Mouse (Mus musculus) stomach, postnatal 0 days (tissue): ENCODE results near the gene Ppm1m. TPM values are rescaled to one million over a fixed set of nuclear protein-coding genes. Genes with fewer than 3 reads are reported as not detected.

ENCODE experiments used
- ATAC-seq: fragments of 200-750 bp; cut with Nextera tagmentation; 2 replicates; pipeline ENCODE4 v1.8.0; 2017; ENCODE audit not compliant: low FRiP score, low TSS enrichment
- DNase-seq: peaks from one replicate; pipeline ENCODE4 v3.0.0-alpha.2; 2016; ENCODE audit warnings: low spot score
- H3K27ac ChIP-seq: fragments of 300-500 bp; sonication (generic); replicated peaks from 2 replicates; pipeline ENCODE4 v1.5.1; 2014; ENCODE audit warnings: mild to moderate bottlenecking, control low read depth
- H3K27me3 ChIP-seq: fragments of 300-500 bp; sonication (generic); 2 replicates; pipeline ENCODE4 v1.6.1; 2014; ENCODE audit warnings: low read length; ENCODE audit not compliant: control insufficient read depth, insufficient read depth
- H3K36me3 ChIP-seq: fragments of 300-500 bp; sonication (generic); 2 replicates; pipeline ENCODE4 v1.6.1; 2014; ENCODE audit warnings: low read length, mixed read lengths; ENCODE audit not compliant: control insufficient read depth, insufficient read depth
- H3K4me1 ChIP-seq: fragments of 300-500 bp; sonication (generic); replicated peaks from 2 replicates; pipeline ENCODE4 v1.6.1; 2014; ENCODE audit warnings: antibody characterized with exemption; ENCODE audit not compliant: control insufficient read depth, insufficient read depth
- H3K4me2 ChIP-seq: fragments of 300-500 bp; sonication (generic); replicated peaks from 2 replicates; pipeline ENCODE4 v1.6.1; 2014; ENCODE audit warnings: low read depth, mild to moderate bottlenecking, control low read depth, moderate library complexity
- H3K4me3 ChIP-seq: fragments of 300-500 bp; sonication (generic); 2 replicates; pipeline ENCODE4 v1.5.1; 2014; ENCODE audit warnings: low read depth, low read length, control low read depth
- H3K9ac ChIP-seq: fragments of 300-500 bp; sonication (generic); 2 replicates; pipeline ENCODE4 v1.6.1; 2014; ENCODE audit warnings: mild to moderate bottlenecking, low read length, control low read depth, mixed read lengths
- H3K9me3 ChIP-seq: fragments of 300-500 bp; sonication (generic); 2 replicates; pipeline ENCODE4 v1.6.1; 2016; ENCODE audit warnings: low read length; ENCODE audit not compliant: control insufficient read depth
- CTCF ChIP-seq: IDR thresholded peaks from 2 replicates; pipeline ENCODE4 v1.5.1; 2016; ENCODE audit warnings: antibody characterized with exemption, low read depth, mild to moderate bottlenecking, moderate library complexity
- EP300 ChIP-seq: optimal IDR thresholded peaks from 2 replicates; pipeline ENCODE3; 2016; ENCODE audit warnings: antibody characterized with exemption
- WGBS: fragments of 180-500 bp; shearing (Covaris S2); extraction: QIAGEN DNeasy Blood & Tissue Kit; methylation state at CpG from one replicate; pipeline ENCODE4 v1.1.7; 2014; 5-methylcytosine and 5-hydroxymethylcytosine counted together
- polyA plus RNA-seq: library from polyadenylated mRNA; unstranded; fragments of >200 nt; fragmentation: Nextera tagmentation; extraction: Ambion mirVana; gene quantifications from 2 replicates; pipeline ENCODE4 v1.2.1, GENCODE M21; 2015

Gene Ppm1m
- polyA plus RNA-seq = 15.2 and 16.5 TPM in 2 replicates

DNA sequence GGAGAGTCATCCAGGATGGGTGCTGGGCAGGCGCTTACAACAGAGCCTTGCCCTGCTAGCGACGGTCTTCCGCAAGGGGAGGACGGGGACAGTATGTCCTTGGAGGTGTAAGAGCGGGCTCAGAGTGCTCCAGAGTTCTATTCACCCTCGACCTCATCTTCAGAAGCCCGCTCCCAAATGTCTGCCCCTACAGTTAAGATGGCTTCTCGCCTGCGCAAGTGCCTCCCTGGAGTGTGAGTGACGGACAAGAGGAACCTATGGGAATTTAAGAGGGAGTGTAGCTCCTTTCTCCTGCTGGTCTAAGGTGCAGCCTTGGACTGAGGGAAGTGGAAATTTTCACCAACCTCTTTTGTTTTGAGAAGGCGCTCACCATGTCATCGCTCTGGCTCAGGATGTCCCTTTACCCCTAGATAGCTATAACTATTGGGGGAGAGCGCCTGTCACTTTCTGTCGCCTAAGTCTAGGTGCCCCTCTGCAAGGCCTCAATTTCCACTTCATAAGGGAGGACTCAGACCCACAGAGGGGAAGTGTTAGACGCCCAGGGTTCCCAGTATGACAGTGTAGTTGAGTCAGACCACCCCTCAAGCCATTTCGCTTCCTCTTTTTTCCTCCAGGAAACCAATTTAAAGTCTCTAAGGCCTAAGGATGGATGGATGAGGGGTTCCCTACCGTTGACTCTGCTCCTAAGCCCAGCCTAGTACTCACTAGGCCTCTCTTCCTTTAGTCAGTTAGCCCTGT is at the start of gene Ppm1m:
Gene Ppm1m (minus strand): TSS at position 212 of the 738 bp plus-strand sequence.
- no peak for TF ChIP-seq EP300
- TF ChIP-seq CTCF = no peak
- Histone ChIP-seq H3K4me1 (0 out of 2 replicates have a peak, but pooled peaks cover 5% of the 10 kb centered on the region), H3K9me3 (no peaks in the 10 kb centered on the region), H3K4me2 (peak within 1 kb of the TSS; percentile 64), H3K9ac (peak within 1 kb of the TSS; percentile 72), H3K27me3 (no peaks in the 10 kb centered on the region), H3K27ac (peak within 1 kb of the TSS; percentile 69), H3K4me3 (peak within 1 kb of the TSS; percentile 64), H3K36me3 (no peaks in the 10 kb centered on the region)
- no peak for DNase-seq
- ATAC-seq = no peak
- WGBS = 54% methylated on average over 18 of the region's 18 CpGs

DNA sequence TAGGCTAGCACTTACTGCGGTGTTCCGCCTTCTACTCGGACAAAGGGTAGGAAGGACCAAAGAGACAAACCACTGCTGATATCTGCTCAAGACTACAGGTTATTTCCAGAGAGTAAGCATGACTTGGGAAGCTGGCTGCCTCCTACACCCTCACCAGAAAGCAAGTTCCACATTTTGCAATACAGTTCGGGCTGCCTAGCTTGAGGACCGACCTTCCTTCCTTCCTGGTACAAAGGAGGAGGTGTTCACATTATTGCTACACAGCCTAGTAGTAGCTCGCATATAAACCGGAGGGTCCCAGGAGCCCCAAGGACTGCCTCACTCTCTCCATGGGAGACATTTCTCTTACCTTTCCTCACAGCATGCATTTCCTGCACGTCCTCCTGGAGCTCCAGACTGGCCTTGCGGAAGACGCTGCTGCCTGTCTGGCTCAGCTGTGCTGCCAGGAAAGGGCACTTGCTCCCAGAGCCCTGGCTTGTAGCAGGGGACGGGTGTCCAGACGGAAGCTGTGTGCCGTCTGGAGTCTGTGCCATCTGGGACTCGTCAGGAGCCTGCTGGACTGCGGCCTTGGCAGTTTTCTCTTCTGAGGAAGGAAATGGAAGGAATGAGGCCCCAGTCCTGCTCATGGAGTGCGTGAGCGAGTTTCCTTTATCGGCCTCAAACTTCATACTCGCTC is 43.4 kb upstream of the Ppm1m start:
- 55% methylated on average over 19 of the region's 19 CpGs for WGBS
- H3K27ac ChIP-seq = peak overlapping the region; percentile 20; the same call in 1 of the 2 replicates
- H3K4me1 ChIP-seq = peaks cover 7% of the 10 kb centered on the region
- H3K4me3 ChIP-seq = no peak overlapping the region
- no peak for DNase-seq
- 0 out of 2 replicates have a peak overlapping the region, but pooled peaks have one; percentile 8 for H3K4me2 ChIP-seq
- no peaks in the 10 kb centered on the region for H3K27me3 ChIP-seq
- ATAC-seq = peak; percentile 13; the same call in 1 of the 2 replicates
- H3K36me3 ChIP-seq = peaks cover 31% of the 10 kb centered on the region
- no peak overlapping the region for H3K9ac ChIP-seq
- no peak for TF ChIP-seq CTCF
- TF ChIP-seq EP300 = no peak
- no peaks in the 10 kb centered on the region for H3K9me3 ChIP-seq

DNA sequence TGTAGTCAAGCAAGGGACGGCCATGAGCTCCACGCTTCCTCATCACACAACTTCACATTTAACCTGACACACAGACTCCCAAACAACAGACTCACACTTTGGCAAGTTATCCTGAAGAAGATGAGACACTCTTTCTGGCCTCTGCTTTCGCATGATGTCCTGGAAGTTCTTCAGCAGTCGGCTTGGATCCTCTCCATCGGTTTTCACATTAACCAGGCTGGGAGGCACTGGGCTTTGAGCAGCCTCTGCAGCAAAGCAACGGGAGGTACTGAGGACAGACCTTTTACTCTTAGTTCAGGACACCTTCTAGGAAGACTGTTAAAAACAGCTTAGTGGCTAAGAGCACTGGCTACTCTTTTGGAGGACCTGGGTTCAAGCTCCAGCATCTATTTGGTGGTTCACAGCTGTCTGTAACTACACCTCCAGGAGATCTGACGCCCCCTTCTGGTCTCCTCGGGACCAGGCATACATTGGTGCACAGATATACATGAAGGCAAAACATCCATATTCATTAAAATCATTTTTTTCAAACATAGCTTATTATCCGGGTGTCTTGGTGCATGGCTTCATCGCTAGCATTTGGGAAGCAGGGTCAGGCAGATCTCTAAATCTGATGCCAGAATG is 42.1 kb upstream of the Ppm1m start:
- DNase-seq = no peak
- Histone ChIP-seq H3K4me3 (no peak overlapping the region), H3K27me3 (no peaks in the 10 kb centered on the region), H3K36me3 (peaks cover 38% of the 10 kb centered on the region), H3K27ac (no peak overlapping the region), H3K9ac (no peak overlapping the region), H3K4me1 (peaks cover 5% of the 10 kb centered on the region), H3K4me2 (no peak overlapping the region), H3K9me3 (no peaks in the 10 kb centered on the region)
- 81% methylated on average over 10 of the region's 10 CpGs for WGBS
- TF ChIP-seq EP300 (no peak), CTCF (peak; percentile 13; the same call in 1 of the 2 replicates)
- ATAC-seq = no peak

DNA sequence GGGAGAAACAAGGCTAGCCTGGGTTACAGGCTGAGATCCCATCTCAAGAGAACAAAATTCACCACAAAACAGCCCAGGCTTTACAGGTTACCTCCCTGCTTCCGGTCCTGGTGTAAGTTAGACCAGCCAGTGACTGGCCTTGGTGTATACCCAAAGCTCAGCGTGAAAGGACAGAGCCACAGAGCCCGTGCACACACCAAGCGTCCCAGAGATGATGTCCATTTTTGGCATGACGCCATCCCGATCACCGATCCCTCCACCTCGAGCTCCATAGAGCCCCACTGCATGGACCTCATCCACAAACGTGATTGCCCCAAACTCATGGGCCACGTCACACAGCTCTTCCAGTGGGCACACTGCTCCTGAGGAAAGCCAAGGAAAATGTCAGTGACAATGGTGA is 38.3 kb upstream of the Ppm1m start:
- TF ChIP-seq CTCF (no peak), EP300 (no peak)
- H3K4me3 ChIP-seq = no peak overlapping the region
- no peak overlapping the region for H3K9ac ChIP-seq
- DNase-seq (no peak), ATAC-seq (no peak)
- no peaks in the 10 kb centered on the region for H3K27me3 ChIP-seq
- no peaks in the 10 kb centered on the region for H3K4me1 ChIP-seq
- H3K4me2 ChIP-seq = no peak overlapping the region
- WGBS = 94% methylated on average over 10 of the region's 10 CpGs
- peaks cover 59% of the 10 kb centered on the region for H3K36me3 ChIP-seq
- no peaks in the 10 kb centered on the region for H3K9me3 ChIP-seq
- H3K27ac ChIP-seq = no peak overlapping the region

DNA sequence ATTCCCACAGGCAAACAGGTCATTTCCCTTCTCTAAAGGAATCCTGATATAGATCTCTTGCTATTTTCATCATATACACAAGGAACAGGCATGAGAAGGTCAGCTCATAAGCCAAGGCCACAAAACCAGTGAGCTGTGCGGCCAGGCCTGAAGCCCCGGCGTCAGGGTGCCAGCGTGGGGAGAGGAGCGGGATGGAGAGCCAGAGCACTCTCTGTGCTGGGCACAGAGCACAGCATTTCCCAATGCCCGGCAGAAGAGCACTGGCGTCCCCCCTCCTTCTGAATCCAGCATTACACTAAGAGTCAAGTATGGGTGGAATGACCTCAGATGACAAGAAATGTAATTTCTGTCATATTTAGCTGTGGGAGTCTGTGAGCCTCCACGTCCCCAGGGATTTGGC is 37.9 kb upstream of the Ppm1m start:
- H3K27ac ChIP-seq = no peak overlapping the region
- H3K36me3 ChIP-seq = peaks cover 59% of the 10 kb centered on the region
- H3K4me3 ChIP-seq = no peak overlapping the region
- no peak overlapping the region for H3K9ac ChIP-seq
- TF ChIP-seq EP300 (no peak), CTCF (no peak)
- no peaks in the 10 kb centered on the region for H3K9me3 ChIP-seq
- no peak overlapping the region for H3K4me2 ChIP-seq
- no peak for ATAC-seq
- H3K27me3 ChIP-seq = no peaks in the 10 kb centered on the region
- WGBS = 82% methylated on average over 8 of the region's 8 CpGs
- H3K4me1 ChIP-seq = no peaks in the 10 kb centered on the region
- DNase-seq = no peak
